Mouse (Mus musculus): Measurements from ENCODE around the gene Morn5.

Morn5 gene

GRCm38 (mm10) chr2:36103555-36104367 lies 54.5 kb downstream of the Morn5 start:
- DNase-seq (ENCODE audit: extremely low read depth, insufficient read length, low spot score), result no peak

GRCm38 (mm10) chr2:36104436-36104955 lies 55.2 kb downstream of the Morn5 start:
- no peak for DNase-seq (ENCODE audit: extremely low read depth, insufficient read length, low spot score)

GRCm38 (mm10) chr2:36104956-36105741 lies 55.9 kb downstream of the Morn5 start, which contains the start of gene Lhx6:
TSS of gene Lhx6 (minus strand) at chr2:36105408.
- peak; percentile 84 for DNase-seq (ENCODE audit: extremely low read depth, insufficient read length, low spot score)

GRCm38 (mm10) chr2:36108615-36109014 lies 59.4 kb downstream of the Morn5 start:
- no peak for DNase-seq (ENCODE audit: extremely low read depth, insufficient read length, low spot score)

- no peak for DNase-seq (ENCODE audit: extremely low read depth, insufficient read length, low spot score)
Observed at GRCm38 (mm10) chr2:36112632-36113031, 63.4 kb downstream of the Morn5 start.

GRCm38 (mm10) chr2:36126795-36127429 lies 77.7 kb downstream of the Morn5 start:
- no peak for DNase-seq (ENCODE audit: extremely low read depth, insufficient read length, low spot score)

- no peak for DNase-seq (ENCODE audit: extremely low read depth, insufficient read length, low spot score)
Observed at GRCm38 (mm10) chr2:36127973-36128372, 78.7 kb downstream of the Morn5 start.

- no peak for DNase-seq (ENCODE audit: extremely low read depth, insufficient read length, low spot score)
Observed at GRCm38 (mm10) chr2:36129051-36129450, 79.8 kb downstream of the Morn5 start.

Measured in 3134 (cell line).